Comparison of ENCODE assay signal across 10 mouse cellular contexts in the genomic region with DNA sequence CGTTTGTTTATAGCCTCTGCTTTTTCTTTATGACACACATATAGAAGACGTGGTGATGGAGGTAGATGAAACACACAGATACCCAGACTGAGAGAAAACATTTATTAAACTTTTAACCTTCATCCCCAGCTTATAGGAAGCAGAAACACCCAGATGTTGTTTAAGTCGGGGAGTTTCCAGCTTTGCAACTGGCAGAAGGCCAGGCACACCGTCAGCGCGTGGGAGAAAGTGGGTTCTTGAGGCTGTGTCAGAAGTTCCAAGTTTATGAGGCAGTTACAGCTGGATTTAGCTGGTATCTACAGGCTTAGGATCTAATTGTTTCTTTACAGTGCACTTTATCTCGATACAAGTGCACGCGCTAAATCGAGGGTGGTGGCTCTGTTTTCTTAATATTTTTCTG.
DNase-seq lines count a peak whose midpoint lies in the region; ATAC-seq and TF ChIP-seq lines count a peak whose summit lies in the region.
"Had no signal": no experiment of that assay in that cellular context is flagged by ENCODE, and none has a peak within 500 bp of the region (broad histone marks: within the 10 kb centered on the region; RNA-seq: fewer than 3 reads in every experiment).

No protein-coding gene starts in this region.

- H3K27ac ChIP-seq in forebrain, embryonic 12.5 days, result no peak overlapping the region
- no peak overlapping the region for H3K27ac ChIP-seq in layer of hippocampus, adult 2 months
- H3K27ac ChIP-seq: hindbrain, embryonic 15.5 days had no signal

- H3K4me2 ChIP-seq in forebrain, embryonic 12.5 days, result no peak overlapping the region
- H3K4me2 ChIP-seq: hindbrain, embryonic 15.5 days had no signal

- ATAC-seq in megakaryocyte progenitor cell, adult 5-6 weeks (replicated peaks; ENCODE audit: poor library complexity), result peak; percentile 54
- ATAC-seq in forebrain, embryonic 12.5 days (ENCODE audit: low FRiP score), result no peak
- ATAC-seq: liver, postnatal 0 days had no signal

- H3K36me3 ChIP-seq in forebrain, embryonic 12.5 days (replicated peaks), result no peaks in the 10 kb centered on the region
- H3K36me3 ChIP-seq: hindbrain, embryonic 15.5 days had no signal

- H3K4me1 ChIP-seq in forebrain, embryonic 12.5 days, result no peaks in the 10 kb centered on the region
- H3K4me1 ChIP-seq: hindbrain, embryonic 15.5 days had no signal

- H3K27me3 ChIP-seq in forebrain, embryonic 12.5 days, result no peaks in the 10 kb centered on the region
- H3K27me3 ChIP-seq: hindbrain, embryonic 15.5 days had no signal

- TF ChIP-seq CTCF in layer of hippocampus, adult 2 months (conservative IDR thresholded peaks at IDR 0.05), result no peak

- DNase-seq in kidney, adult 8-10 months, result peak; percentile 12 to 27
- no peak for DNase-seq in kidney, adult 11 months
- peak; percentile 79 for DNase-seq in NIH3T3 (ENCODE audit: low read depth)
- peak; percentile 92 for DNase-seq in induced T-regulatory cell, adult 2 months (ENCODE audit: low read depth)
- DNase-seq in Muller cell, postnatal 12 days (ENCODE audit: inconsistent ontology term), result no peak
- no peak for DNase-seq in layer of hippocampus, adult 2 months (ENCODE audit: low spot score in 2 of 2)
- DNase-seq: liver, postnatal 0 days had no signal

- no peak overlapping the region for H3K4me3 ChIP-seq in forebrain, embryonic 12.5 days (replicated peaks)
- no peak overlapping the region for H3K4me3 ChIP-seq in layer of hippocampus, adult 2 months
- H3K4me3 ChIP-seq: hindbrain, embryonic 15.5 days had no signal

- no peak overlapping the region for H3K9ac ChIP-seq in forebrain, embryonic 12.5 days
- H3K9ac ChIP-seq: hindbrain, embryonic 15.5 days; liver, postnatal 0 days had no signal

- WGBS in forebrain, embryonic 12.5 days, result 94% methylated on average over 10 of the region's 10 CpGs

- no peaks in the 10 kb centered on the region for H3K9me3 ChIP-seq in forebrain, embryonic 12.5 days
- H3K9me3 ChIP-seq: hindbrain, embryonic 15.5 days had no signal

Comparison
In these comparisons a context has a peak if more than half of its experiments do, and no peak if none do; other contexts are left out.
1. DNase-seq: peak in kidney, adult 8-10 months (2 of 2), NIH3T3 (single experiment) and induced T-regulatory cell, adult 2 months (single experiment); none in kidney, adult 11 months (single experiment), Muller cell, postnatal 12 days (single experiment) and layer of hippocampus, adult 2 months (0 of 2).